Mouse (Mus musculus) macrophage (primary cell): Measurements from ENCODE around the gene Itsn1. TPM values are rescaled to one million over a fixed set of nuclear protein-coding genes. Genes with fewer than 3 reads are reported as not detected.

Source experiments
- H3K27ac ChIP-seq: fragments of 350-480 bp; formaldehyde crosslinking; 2 replicates; pipeline ENCODE4 v1.9.0; 2021
- H3K36me3 ChIP-seq: fragments of 350-480 bp; formaldehyde crosslinking; 2 replicates; pipeline ENCODE4 v1.9.0; 2021; ENCODE audit errors: inconsistent target
- H3K4me3 ChIP-seq: fragments of 350-480 bp; formaldehyde crosslinking; 2 replicates; pipeline ENCODE4 v1.9.0; 2021; ENCODE audit errors: inconsistent target
- H3K79me2 ChIP-seq: fragments of 350-480 bp; formaldehyde crosslinking; 2 replicates; pipeline ENCODE4 v1.9.0; 2021; ENCODE audit errors: inconsistent target
- WGBS: methylation state at CpG from one replicate; pipeline ENCODE4 v1.1.7; 2026; ENCODE audit warnings: inconsistent platforms; ENCODE audit not compliant: missing documents; 5-methylcytosine and 5-hydroxymethylcytosine counted together
- polyA plus RNA-seq: library from polyadenylated mRNA; stranded (reverse); fragments of 250-400 nt; gene quantifications from 3 replicates; pipeline ENCODE4 v1.2.4, GENCODE M21; 2018; ENCODE audit warnings: inconsistent platforms

The Itsn1 gene
- polyA plus RNA-seq, 1 experiment from 2014 or later, result 216 TPM

DNA sequence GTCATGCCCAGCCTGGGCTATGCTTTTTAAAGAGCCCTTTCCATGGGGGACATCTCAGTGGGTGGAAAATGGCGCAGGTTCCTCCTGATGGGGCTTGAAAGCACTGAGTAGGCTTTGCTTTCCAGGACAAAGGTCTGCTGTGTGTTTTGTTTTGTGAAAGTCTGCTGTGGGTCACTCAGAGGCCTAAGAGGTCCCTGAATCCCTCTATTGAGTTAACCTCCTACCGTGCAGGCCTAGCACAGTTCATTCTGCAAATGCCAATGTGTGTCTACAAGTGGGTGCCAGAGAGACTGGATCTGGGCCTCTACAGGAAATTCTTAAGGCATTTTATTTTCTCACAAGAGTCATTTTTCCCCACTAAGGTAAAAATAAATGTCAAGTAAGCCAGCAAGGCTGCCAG lies 97.8 kb downstream of the Itsn1 start:
- no peak overlapping the region for H3K4me3 ChIP-seq
- H3K27ac ChIP-seq, result no peak overlapping the region
- H3K36me3 ChIP-seq, result peaks cover 60% of the 10 kb centered on the region
- WGBS, result 86% methylated on average over 2 of the region's 2 CpGs
- no peaks in the 10 kb centered on the region for H3K79me2 ChIP-seq

DNA sequence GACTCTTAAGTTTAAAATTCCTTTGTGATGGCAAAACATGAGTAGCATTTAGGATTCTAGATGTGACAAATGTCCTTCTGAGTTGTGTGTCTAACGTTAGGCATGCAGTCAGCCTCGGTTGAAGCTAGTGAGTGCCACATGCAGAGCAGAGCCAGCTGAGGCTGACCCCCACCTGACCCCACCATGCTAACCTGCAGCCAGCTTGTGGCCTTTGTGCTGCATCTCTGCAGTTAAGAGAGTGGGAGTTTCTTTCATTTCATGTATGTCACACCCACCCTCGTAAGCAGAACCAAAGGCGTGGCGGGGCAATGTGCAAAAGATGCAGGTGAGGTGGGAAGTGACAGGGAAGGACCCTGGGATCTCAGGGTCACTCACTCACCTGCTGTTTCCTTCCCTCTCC lies 98.4 kb downstream of the Itsn1 start:
- H3K36me3 ChIP-seq, result peaks cover 56% of the 10 kb centered on the region
- no peak overlapping the region for H3K4me3 ChIP-seq
- 95% methylated on average over 5 of the region's 5 CpGs for WGBS
- H3K79me2 ChIP-seq, result no peaks in the 10 kb centered on the region
- H3K27ac ChIP-seq, result no peak overlapping the region

DNA sequence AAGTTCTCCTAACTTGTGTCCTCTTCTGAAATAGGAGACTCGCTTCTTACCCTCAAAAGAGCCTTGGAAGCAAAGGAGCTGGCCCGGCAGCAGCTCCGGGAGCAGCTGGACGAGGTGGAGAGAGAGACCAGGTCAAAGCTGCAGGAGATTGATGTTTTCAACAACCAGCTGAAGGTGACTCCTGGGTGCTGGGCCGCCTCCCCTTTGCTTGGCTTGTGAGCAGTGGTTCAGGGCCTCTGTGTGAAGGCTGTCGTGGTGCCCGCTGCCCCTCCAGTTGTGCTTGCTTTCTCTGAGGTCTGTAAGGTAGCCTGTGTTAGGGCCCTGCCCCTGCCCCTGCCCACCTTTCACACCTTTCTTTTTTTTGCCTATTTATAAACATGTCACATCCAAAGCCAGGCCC lies 99.1 kb downstream of the Itsn1 start:
- Histone ChIP-seq H3K36me3 (peaks cover 51% of the 10 kb centered on the region), H3K79me2 (no peaks in the 10 kb centered on the region), H3K4me3 (no peak overlapping the region), H3K27ac (no peak overlapping the region)
- WGBS, result 96% methylated on average over 7 of the region's 7 CpGs

- H3K36me3 ChIP-seq, result peaks cover 51% of the 10 kb centered on the region
- no peak overlapping the region for H3K27ac ChIP-seq
- WGBS, result 97% methylated on average over 5 of the region's 5 CpGs
- no peak overlapping the region for H3K4me3 ChIP-seq
- no peaks in the 10 kb centered on the region for H3K79me2 ChIP-seq
These were observed 99.5 kb downstream of the Itsn1 start for GRCm38 (mm10) chr16:91828603-91829002.

DNA sequence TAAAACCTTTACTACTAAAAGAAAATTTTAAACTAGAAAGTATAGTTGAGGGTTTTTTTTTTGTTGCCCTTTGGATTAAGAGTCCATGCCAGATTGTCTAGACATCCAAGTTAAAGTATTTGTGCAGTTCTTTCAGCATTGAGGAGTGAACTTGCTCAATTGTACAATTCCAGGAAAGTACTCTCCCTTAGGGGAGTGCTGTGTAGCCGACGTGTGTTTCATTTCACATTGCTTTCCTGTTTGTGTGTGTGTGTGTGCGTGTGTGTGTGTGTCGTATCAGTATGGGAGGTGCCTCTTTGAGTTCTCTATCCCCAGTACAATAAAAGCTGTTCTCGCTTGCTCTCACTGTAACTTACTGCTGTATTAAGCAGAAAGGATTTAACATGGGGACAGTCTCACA lies 100.0 kb downstream of the Itsn1 start:
- 97% methylated on average over 5 of the region's 5 CpGs for WGBS
- Histone ChIP-seq H3K4me3 (no peak overlapping the region), H3K36me3 (peaks cover 51% of the 10 kb centered on the region), H3K27ac (no peak overlapping the region), H3K79me2 (no peaks in the 10 kb centered on the region)

DNA sequence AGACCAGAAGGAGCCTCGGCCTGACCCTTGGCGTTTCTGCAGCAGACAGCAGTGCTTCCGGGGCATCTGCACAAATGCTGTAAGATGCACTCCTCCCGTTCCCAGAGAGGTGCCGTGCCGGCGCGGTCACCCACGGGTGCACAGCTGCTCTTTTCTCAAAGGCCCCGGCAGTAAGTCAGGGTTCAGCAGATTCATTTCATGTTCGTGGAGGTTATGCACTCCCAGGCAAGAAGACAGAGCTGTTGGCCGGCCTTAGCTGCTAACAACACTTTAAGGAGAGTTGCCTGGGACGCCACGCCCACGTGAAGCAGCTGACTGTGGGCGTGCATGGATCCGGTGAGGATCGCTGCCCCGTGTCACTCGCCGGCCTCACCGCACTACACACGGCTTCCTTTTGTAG lies 101.2 kb downstream of the Itsn1 start:
- H3K36me3 ChIP-seq, result peaks cover 51% of the 10 kb centered on the region
- 85% methylated on average over 12 of the region's 23 CpGs for whole genome bisulfite sequencing
- H3K4me3 ChIP-seq, result no peak overlapping the region
- H3K79me2 ChIP-seq, result no peaks in the 10 kb centered on the region
- H3K27ac ChIP-seq, result no peak overlapping the region

DNA sequence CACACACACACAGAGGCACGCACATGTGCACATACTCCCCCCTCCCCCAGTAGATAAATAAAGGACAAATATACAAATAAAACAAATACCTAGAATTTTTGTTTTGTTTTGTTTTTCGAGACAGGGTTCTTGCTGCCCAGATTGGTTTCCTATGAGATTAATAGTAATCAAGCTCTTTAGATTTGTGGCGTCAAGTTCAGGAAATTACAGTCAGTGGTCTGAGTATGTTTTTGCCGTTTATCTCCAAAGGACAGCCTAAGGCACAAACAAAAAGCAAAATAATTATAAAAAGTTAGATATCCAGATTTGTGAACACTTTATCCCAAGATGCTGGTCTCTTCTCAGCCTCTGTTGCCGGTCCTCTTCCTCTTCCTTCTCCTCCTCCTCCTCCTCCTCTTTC lies 104.0 kb downstream of the Itsn1 start:
- Histone ChIP-seq H3K27ac (no peak overlapping the region), H3K4me3 (no peak overlapping the region), H3K36me3 (peaks cover 46% of the 10 kb centered on the region), H3K79me2 (no peaks in the 10 kb centered on the region)
- WGBS, result 92% methylated on average over 4 of the region's 5 CpGs

DNA sequence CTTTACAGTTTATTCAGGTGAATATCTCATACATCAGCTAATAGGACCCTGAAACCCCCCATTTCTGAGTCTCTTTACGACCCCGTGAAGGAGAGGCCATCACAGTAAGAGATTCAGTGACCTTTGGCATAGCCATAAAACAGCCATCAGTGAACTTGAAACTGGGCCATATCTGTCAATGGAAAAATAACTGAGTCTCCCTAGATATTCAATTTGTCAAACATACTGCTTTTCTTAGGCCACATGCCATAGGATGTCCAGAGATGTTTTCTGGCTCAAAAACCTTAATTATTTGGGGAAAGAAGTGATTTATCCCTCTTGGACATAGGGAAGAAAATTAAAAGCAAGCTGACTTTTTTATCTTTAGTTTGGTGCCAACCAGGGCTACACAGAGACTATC lies 104.5 kb downstream of the Itsn1 start:
- WGBS, result 96% methylated on average over 2 of the region's 2 CpGs
- H3K27ac ChIP-seq, result no peak overlapping the region
- H3K36me3 ChIP-seq, result peaks cover 42% of the 10 kb centered on the region
- no peak overlapping the region for H3K4me3 ChIP-seq
- H3K79me2 ChIP-seq, result no peaks in the 10 kb centered on the region

GRCm38 (mm10) chr16:91833981-91834380 lies 104.9 kb downstream of the Itsn1 start:
- H3K4me3 ChIP-seq, result no peak overlapping the region
- 60% methylated on average over 1 of the region's 1 CpGs for WGBS
- H3K27ac ChIP-seq, result no peak overlapping the region
- no peaks in the 10 kb centered on the region for H3K79me2 ChIP-seq
- H3K36me3 ChIP-seq, result peaks cover 38% of the 10 kb centered on the region

DNA sequence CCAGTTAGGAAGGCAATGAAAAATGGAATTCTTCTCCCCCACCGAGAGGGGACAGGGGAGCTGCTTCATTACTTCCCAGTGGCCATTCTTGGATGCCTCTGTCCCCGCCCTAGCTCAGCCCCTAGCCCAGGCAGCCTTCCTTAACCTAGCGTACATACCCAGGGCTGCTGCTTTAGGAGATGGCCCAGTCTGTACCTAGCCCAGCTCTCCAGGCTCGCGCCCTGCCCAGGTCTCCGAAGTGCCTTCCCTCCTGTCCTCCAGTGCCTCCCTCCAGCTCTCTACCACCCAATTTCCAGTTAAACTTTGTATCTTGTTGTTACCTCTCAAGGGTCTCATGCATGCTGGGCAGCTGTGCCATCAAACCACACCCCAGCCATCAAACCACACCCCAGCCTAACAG lies 106.7 kb downstream of the Itsn1 start:
- Histone ChIP-seq H3K36me3 (peaks cover 20% of the 10 kb centered on the region), H3K4me3 (no peak overlapping the region), H3K79me2 (no peaks in the 10 kb centered on the region), H3K27ac (no peak overlapping the region)
- WGBS, result 96% methylated on average over 6 of the region's 6 CpGs

- H3K36me3 ChIP-seq, result peaks cover 11% of the 10 kb centered on the region
- no peaks in the 10 kb centered on the region for H3K79me2 ChIP-seq
- 95% methylated on average over 15 of the region's 18 CpGs for WGBS
- no peak overlapping the region for H3K4me3 ChIP-seq
- H3K27ac ChIP-seq, result no peak overlapping the region
These were observed 107.8 kb downstream of the Itsn1 start for GRCm38 (mm10) chr16:91836592-91837557.

GRCm38 (mm10) chr16:91837558-91838041 lies 108.5 kb downstream of the Itsn1 start:
- no peak overlapping the region for H3K27ac ChIP-seq
- WGBS, result 92% methylated on average over 4 of the region's 4 CpGs
- no peaks in the 10 kb centered on the region for H3K79me2 ChIP-seq
- H3K36me3 ChIP-seq, result peaks cover 9% of the 10 kb centered on the region
- H3K4me3 ChIP-seq, result no peak overlapping the region

- Histone ChIP-seq H3K27ac (0 out of 2 replicates have a peak overlapping the region, but pooled peaks have one; percentile 92), H3K79me2 (no peaks in the 10 kb centered on the region; the same call in 1 of the 2 replicates), H3K36me3 (peaks cover 15% of the 10 kb centered on the region), H3K4me3 (no peak overlapping the region)
- WGBS, result 97% methylated on average over 9 of the region's 11 CpGs
These were observed 109.7 kb downstream of the Itsn1 start for GRCm38 (mm10) chr16:91838771-91839170.

DNA sequence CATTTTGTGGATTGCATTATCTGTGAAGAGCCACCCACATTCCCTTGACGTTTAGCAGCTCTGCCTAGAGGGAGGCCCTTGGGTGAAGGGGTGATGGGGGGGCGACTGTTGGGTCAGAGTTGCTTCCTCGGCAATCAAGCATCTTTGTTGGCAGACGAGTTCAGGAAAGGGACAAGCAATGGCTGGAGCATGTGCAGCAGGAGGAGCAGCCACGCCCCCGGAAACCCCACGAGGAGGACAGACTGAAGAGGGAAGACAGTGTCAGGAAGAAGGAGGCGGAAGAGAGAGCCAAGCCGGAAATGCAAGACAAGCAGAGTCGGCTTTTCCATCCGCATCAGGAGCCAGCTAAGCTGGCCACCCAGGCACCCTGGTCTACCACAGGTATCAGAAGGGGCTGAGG lies 110.4 kb downstream of the Itsn1 start:
- Histone ChIP-seq H3K4me3 (no peak overlapping the region), H3K36me3 (peaks cover 21% of the 10 kb centered on the region), H3K79me2 (no peaks in the 10 kb centered on the region; the same call in 1 of the 2 replicates), H3K27ac (peak overlapping the region; percentile 92)
- 83% methylated on average over 11 of the region's 11 CpGs for WGBS

DNA sequence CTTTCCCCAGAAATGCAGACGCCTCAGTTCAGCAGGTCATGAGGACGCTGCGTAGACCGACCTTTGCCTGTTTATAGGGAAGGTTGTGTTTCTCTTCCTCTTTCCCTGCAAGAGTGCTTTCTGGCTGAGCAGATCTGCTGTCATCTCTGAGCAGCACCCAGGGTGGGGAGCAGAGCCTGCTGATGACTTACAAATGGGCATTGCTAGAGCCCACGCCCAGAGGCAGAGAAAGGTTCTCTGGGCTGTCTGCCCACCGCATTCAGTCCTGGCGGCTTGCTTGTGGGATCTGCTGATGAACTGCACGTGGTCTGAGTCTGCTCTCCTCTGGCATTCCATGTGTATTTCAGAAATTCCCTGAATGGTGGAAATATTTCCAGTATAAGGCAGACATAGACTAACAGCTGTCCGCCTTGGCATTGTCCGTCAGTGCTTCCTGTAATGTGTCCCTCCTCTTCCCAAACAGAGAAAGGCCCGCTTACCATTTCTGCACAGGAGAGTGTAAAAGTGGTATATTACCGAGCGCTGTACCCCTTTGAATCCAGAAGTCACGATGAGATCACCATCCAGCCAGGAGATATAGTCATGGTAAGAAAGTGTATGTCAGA lies 112.0 kb downstream of the Itsn1 start:
- H3K27ac ChIP-seq, result peak overlapping the region; percentile 92
- H3K4me3 ChIP-seq, result no peak overlapping the region
- H3K36me3 ChIP-seq, result peaks cover 21% of the 10 kb centered on the region
- H3K79me2 ChIP-seq, result no peaks in the 10 kb centered on the region; the same call in 1 of the 2 replicates
- 63% methylated on average over 14 of the region's 14 CpGs for WGBS
